Mouse (Mus musculus): ENCODE measurements at regions not wholly inside any gene's neighbourhood (a gene's known extent, or its start where the extent isn't known, plus 50 kb on each side); places are given as distances from the start of the nearest gene placed in this dataset.

DNA sequence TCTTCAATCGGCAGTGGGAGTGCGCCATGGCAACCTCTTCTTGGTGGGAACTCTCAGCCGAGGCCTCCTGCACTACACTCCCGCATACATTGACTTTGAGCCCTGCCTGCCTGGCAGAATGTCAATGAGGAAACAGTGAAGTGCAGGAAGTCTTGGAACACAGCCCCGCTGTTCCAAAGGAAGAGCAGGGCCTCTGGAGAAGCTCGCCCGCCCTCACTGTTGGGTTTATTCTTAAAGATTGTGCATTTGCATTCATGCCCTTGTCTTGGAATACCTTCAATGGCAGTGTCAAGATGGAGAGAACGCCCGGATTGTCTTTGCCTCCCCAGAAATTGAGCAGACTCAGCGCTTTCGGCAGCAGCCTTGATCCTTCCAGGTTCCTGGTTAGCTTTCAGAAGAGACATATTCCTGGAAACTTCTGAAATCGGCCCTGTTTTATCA is 499.1 kb downstream of the Sox2 start:
- Histone ChIP-seq H3K27ac (ENCODE audit: insufficient read depth, low read length) (no peak overlapping the region), H3K4me3 (ENCODE audit: insufficient read depth, low read length) (no peak overlapping the region), H3K4me1 (ENCODE audit: control insufficient read depth, insufficient read depth, low read length) (0 out of 2 replicates have a peak, but pooled peaks cover 4% of the 10 kb centered on the region)
- no peak for TF ChIP-seq POLR2A (IDR thresholded peaks at IDR 0.05; ENCODE audit: low read depth, low read length)
- no peak for TF ChIP-seq CTCF (IDR thresholded peaks at IDR 0.05; ENCODE audit: borderline replicate concordance, insufficient read depth, low read length)

DNA sequence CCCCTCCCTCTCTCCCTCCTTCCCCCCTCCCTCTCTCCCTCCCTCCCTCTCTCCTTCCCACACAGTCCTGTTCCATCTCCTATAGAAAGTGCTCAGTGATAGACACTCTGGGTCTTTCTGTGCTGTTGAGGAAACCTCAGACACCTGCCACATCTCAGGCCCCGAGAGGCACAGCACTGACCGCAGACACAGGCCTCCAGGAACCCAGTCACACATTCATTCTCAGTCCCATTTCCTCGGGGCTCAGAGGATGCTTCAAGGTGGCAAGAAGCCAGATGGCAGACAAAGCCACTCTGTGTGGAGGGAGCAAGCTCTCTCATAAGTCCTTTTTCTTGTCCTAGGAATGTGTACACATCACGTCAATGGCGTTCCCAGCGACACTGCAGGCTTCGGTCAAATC is 502.0 kb downstream of the Sox2 start:
- TF ChIP-seq POLR2A (IDR thresholded peaks at IDR 0.05; ENCODE audit: low read depth, low read length) (no peak), CTCF (IDR thresholded peaks at IDR 0.05; ENCODE audit: borderline replicate concordance, insufficient read depth, low read length) (no peak)
- H3K27ac ChIP-seq (ENCODE audit: insufficient read depth, low read length): no peak overlapping the region
- H3K4me1 ChIP-seq (ENCODE audit: control insufficient read depth, insufficient read depth, low read length): 0 out of 2 replicates have a peak, but pooled peaks cover 4% of the 10 kb centered on the region
- H3K4me3 ChIP-seq (ENCODE audit: insufficient read depth, low read length): no peak overlapping the region

DNA sequence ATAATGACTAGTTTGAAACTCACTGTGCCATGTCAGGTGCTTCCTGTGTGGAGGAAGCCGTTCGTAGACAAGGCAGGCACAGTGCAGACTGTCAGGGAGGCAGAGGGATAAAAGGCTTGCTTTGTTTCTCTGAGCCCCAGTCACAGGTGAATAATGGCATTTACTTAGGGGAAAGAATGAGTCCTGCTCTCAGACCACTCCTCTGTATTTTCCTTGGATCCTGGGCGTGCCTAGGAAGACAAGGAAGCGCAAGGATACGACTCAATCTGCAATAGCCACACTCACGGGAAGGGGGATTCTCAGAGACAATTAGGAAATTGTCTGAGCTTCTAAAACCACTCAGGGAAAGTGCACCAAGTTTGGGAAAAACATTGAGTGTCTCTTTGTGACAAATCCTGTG is 504.1 kb downstream of the Sox2 start:
- Histone ChIP-seq H3K4me1 (ENCODE audit: control insufficient read depth, insufficient read depth, low read length) (0 out of 2 replicates have a peak, but pooled peaks cover 1% of the 10 kb centered on the region), H3K27ac (ENCODE audit: insufficient read depth, low read length) (no peak overlapping the region), H3K4me3 (ENCODE audit: insufficient read depth, low read length) (no peak overlapping the region)
- TF ChIP-seq POLR2A (IDR thresholded peaks at IDR 0.05; ENCODE audit: low read depth, low read length): no peak

DNA sequence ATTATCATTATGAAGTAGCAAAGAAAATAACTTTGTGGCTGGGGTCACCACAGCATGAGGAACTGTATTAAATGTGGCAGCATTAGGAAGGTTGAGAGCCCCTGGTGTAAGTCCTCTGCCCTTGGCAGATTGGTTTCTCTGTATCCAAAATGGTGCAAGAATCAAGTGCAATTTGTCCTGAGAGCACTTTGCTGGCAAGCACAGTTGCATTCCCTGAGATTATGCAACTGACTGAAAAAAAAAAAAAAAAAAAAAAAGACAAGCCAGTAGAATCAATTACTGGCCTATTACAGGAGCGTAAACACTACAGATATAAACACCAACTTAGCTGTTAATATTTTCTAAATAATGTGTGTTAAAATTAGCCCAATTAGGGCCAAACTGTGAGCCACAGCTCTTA is 518.5 kb downstream of the Sox2 start:
- TF ChIP-seq CTCF (IDR thresholded peaks at IDR 0.05; ENCODE audit: borderline replicate concordance, insufficient read depth, low read length): no peak
- TF ChIP-seq POLR2A (IDR thresholded peaks at IDR 0.05; ENCODE audit: low read depth, low read length): no peak
- Histone ChIP-seq H3K4me1 (ENCODE audit: control insufficient read depth, insufficient read depth, low read length) (no peaks in the 10 kb centered on the region), H3K4me3 (ENCODE audit: insufficient read depth, low read length) (no peak overlapping the region), H3K27ac (ENCODE audit: insufficient read depth, low read length) (no peak overlapping the region)

DNA sequence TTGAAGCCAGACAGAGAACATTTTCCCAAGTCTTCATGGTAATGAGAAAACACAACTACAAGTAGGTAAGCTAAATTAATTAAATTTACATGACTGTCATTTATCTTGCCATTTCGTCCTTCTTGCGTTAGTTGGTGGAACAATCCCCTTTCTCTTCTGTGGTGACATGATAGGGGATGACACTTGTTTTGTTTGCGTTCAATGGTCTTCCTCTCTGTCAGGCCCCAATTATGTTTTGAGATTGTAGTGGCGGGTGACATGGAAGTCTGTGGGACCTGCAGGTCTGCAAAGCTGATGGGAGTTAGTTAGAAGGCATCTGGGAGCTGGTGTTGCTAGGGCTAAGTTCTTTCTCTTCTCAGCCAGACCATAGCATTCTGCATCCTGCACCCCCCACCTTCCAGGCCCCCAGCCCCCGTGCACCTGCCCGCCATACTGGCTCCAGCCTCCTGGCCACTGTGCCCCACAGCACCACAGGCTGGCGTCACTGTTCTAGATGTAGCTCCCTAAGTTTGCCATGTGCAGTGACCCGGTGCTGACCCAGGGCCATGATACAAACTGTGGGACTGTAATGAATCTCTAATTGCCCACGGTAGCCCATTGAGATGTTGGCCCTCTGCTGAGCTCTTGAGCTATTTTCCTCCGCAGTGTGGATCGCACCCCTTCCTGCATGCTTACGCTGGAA is 528.7 kb downstream of the Sox2 start:
- no peak overlapping the region for H3K4me3 ChIP-seq (ENCODE audit: insufficient read depth, low read length)
- no peak overlapping the region for H3K27ac ChIP-seq (ENCODE audit: insufficient read depth, low read length)
- no peak for TF ChIP-seq POLR2A (IDR thresholded peaks at IDR 0.05; ENCODE audit: low read depth, low read length)
- H3K4me1 ChIP-seq (ENCODE audit: control insufficient read depth, insufficient read depth, low read length): no peaks in the 10 kb centered on the region

DNA sequence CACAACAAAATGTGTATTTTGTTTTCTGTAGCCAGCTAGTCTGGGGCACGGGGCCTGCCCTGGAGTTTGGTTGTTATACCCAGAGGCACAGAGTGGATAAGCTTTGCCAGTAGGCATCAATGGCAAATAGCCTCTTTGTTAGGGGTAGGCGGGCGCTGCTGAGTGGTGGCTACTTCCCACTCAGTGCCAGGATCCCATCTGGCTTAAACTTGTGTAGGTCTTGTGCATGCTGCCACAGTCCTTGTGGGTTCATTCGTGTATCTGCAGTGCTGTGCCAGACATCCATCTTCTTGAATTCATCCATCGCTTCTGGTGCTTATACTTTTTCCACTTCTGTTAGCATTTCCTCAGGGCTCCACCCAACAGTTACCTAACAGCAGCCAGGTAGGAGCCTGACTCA is 545.4 kb upstream of the Atp11b start:
- H3K4me3 ChIP-seq (ENCODE audit: insufficient read depth, low read length): no peak overlapping the region
- no peak overlapping the region for H3K27ac ChIP-seq (ENCODE audit: insufficient read depth, low read length)
- H3K4me1 ChIP-seq (ENCODE audit: control insufficient read depth, insufficient read depth, low read length): no peaks in the 10 kb centered on the region
- no peak for TF ChIP-seq POLR2A (IDR thresholded peaks at IDR 0.05; ENCODE audit: low read depth, low read length)
- TF ChIP-seq CTCF (IDR thresholded peaks at IDR 0.05; ENCODE audit: borderline replicate concordance, insufficient read depth, low read length): no peak

DNA sequence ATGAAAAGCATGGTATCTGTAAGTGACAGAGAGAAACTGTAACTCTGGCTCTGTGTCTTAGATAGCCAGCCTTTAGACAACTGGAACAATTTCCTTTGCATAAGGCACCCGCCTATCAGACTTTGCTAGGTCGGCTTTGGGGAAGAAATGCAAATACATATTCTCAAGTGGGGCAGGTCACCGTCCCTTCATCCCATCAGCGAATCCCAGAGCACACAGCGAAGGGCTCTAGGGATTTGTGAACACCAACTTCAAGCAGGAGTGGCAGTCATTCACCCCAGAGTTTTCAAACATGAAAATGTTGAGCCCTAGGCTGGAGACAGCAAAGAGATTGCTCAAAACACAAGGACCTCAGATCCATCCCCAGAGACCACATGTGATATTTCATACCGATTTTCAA is 534.5 kb upstream of the Atp11b start:
- H3K27ac ChIP-seq (ENCODE audit: insufficient read depth, low read length): no peak overlapping the region
- TF ChIP-seq POLR2A (IDR thresholded peaks at IDR 0.05; ENCODE audit: low read depth, low read length) (no peak), CTCF (IDR thresholded peaks at IDR 0.05; ENCODE audit: borderline replicate concordance, insufficient read depth, low read length) (no peak)
- H3K4me1 ChIP-seq (ENCODE audit: control insufficient read depth, insufficient read depth, low read length): no peaks in the 10 kb centered on the region

DNA sequence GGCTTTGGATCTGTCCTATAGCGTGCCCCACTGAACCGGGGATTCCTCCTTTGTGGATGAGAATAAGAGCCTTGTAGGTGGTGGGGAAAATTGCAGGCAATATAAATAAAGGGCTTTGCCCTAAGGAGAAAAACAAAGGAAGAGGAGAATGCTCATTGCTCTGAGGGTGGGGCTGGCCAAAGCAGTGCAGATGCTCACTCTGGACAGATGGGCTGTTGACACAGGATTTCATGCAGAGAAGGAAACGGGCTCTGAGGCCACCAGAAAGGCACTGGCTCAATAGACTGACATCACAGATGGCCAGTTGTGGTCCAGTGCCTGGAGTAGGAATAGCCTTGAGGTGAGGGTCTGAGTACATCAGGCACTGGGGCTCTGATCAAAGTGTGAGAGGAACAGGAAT is 532.7 kb upstream of the Atp11b start:
- H3K27ac ChIP-seq (ENCODE audit: insufficient read depth, low read length): no peak overlapping the region
- no peak for TF ChIP-seq CTCF (IDR thresholded peaks at IDR 0.05; ENCODE audit: borderline replicate concordance, insufficient read depth, low read length)
- no peak for TF ChIP-seq POLR2A (IDR thresholded peaks at IDR 0.05; ENCODE audit: low read depth, low read length)
- no peaks in the 10 kb centered on the region for H3K4me1 ChIP-seq (ENCODE audit: control insufficient read depth, insufficient read depth, low read length)
- H3K4me3 ChIP-seq (ENCODE audit: insufficient read depth, low read length): no peak overlapping the region

More for the DNA sequence above, 534.5 kb upstream of the Atp11b start:
- H3K4me3 ChIP-seq (ENCODE audit: insufficient read depth, low read length): no peak overlapping the region

DNA sequence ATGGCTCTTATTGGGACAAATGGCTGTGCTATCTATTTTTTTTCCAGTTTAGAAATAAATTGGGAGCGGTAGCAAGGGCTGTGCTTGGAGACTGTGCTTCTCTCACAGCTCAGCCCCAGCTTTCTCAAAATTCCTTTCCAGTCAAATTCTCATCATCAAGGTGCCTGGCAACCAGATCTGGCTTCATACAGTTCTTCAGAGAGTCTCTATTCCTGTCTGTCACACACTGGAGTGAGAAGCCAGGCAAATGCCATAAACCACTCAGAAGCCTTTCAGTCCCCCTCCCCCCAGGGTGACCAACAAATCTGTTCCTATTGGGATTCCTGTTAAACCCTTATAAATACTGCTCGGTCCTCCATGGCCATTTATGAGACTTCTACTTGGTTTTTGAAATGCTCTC is 531.7 kb upstream of the Atp11b start:
- no peak for TF ChIP-seq POLR2A (IDR thresholded peaks at IDR 0.05; ENCODE audit: low read depth, low read length)
- no peak for TF ChIP-seq CTCF (IDR thresholded peaks at IDR 0.05; ENCODE audit: borderline replicate concordance, insufficient read depth, low read length)
- no peak overlapping the region for H3K27ac ChIP-seq (ENCODE audit: insufficient read depth, low read length)
- H3K4me1 ChIP-seq (ENCODE audit: control insufficient read depth, insufficient read depth, low read length): no peaks in the 10 kb centered on the region
- H3K4me3 ChIP-seq (ENCODE audit: insufficient read depth, low read length): no peak overlapping the region

DNA sequence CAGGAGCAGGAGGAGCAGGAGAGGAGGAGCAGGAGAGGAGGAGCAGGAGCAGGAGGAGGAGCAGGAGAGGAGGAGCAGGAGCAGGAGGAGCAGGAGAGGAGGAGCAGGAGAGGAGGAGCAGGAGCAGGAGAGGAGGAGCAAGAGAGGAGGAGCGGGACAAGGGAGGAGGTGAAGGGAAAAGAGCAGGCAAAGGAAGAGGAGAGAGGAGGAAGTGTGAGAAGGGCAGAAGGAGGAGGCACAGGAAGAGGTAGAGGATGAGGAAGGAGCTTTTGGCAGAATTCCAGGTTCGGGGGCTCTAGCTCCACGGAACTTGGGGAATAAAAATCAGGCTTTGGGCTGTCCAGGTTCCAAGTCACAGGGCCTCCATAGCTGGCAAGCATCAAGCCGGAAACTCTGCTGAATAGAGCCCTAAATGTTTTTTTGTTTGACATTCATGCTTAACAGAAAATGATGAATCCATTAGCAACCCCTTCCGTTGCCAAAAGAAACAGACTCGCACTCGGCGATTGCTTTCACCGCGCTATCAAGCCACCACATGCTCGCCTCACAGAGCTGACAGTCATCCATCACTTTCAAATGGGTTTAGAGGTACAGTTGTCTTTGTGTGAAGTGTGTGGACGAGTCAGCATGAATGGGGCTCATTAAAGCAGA is 528.7 kb upstream of the Atp11b start:
- no peak overlapping the region for H3K27ac ChIP-seq (ENCODE audit: insufficient read depth, low read length)
- no peak overlapping the region for H3K4me3 ChIP-seq (ENCODE audit: insufficient read depth, low read length)

More for the DNA sequence above, 528.7 kb upstream of the Atp11b start:
- TF ChIP-seq POLR2A (IDR thresholded peaks at IDR 0.05; ENCODE audit: low read depth, low read length): no peak
- no peak for TF ChIP-seq CTCF (IDR thresholded peaks at IDR 0.05; ENCODE audit: borderline replicate concordance, insufficient read depth, low read length)
- no peaks in the 10 kb centered on the region for H3K4me1 ChIP-seq (ENCODE audit: control insufficient read depth, insufficient read depth, low read length)
